Mouse (Mus musculus) heart, postnatal 4 days (tissue): ENCODE measurements around the gene Hecw2. TPM values are rescaled to one million over a fixed set of nuclear protein-coding genes. Genes with fewer than 3 reads are reported as not detected.

ENCODE experiments used
- DNase-seq: peaks from one replicate; pipeline ENCODE4 v3.0.0; 2021
- total RNA-seq, 2 experiments: library from RNA; stranded (reverse); gene quantifications; 2 replicates each; pipeline ENCODE4 v1.2.3; 2021

Hecw2 gene
- total RNA-seq, 2 experiments from 2014 or later, result 14.5 to 14.6 TPM

GRCm38 (mm10) chr1:53978514-53978831 lies 216.5 kb downstream of the Hecw2 start:
- peak; percentile 56 for DNase-seq

- DNase-seq, result peak; percentile 9
Observed at GRCm38 (mm10) chr1:53977806-53978513, 217.0 kb downstream of the Hecw2 start.

DNA sequence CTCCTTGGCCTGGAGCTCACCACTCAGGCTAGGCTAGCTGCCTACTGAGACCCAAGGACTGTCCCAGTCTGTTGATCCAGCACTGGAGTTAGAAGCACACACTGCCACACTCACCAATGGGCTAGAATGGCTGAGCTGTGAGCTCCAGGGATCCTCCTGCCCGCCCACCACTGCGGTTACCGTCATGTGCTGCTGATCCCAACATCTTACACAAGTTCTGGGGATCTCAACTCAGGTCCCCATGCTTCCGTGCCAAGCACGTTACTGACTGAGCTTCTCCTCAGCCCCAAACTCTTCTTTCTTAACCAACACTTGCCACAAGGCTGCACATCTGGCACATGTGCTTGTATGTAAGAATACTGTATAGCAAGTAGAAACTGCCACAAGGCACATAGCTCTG lies 218.2 kb downstream of the Hecw2 start:
- no peak for DNase-seq

GRCm38 (mm10) chr1:53976100-53976499 lies 218.9 kb downstream of the Hecw2 start:
- DNase-seq, result no peak

DNA sequence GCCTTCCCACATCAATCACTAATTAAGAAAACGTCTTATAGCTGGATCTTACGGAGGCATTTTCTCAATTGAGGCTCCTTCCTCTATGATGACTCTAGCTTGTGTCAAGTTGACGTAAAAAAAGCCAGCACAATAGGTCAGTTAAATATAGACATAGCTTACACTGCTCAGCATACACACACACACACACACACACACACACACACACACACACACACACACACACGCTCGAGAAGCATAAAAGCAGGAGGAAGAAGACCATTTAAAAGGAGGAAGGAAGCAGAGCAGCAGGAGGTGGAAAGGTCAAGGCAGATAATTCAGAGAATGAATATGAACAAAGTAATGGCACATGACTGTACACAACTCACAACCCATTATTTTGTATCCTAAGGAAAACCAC lies 220.0 kb downstream of the Hecw2 start:
- DNase-seq, result peak; percentile 27

DNA sequence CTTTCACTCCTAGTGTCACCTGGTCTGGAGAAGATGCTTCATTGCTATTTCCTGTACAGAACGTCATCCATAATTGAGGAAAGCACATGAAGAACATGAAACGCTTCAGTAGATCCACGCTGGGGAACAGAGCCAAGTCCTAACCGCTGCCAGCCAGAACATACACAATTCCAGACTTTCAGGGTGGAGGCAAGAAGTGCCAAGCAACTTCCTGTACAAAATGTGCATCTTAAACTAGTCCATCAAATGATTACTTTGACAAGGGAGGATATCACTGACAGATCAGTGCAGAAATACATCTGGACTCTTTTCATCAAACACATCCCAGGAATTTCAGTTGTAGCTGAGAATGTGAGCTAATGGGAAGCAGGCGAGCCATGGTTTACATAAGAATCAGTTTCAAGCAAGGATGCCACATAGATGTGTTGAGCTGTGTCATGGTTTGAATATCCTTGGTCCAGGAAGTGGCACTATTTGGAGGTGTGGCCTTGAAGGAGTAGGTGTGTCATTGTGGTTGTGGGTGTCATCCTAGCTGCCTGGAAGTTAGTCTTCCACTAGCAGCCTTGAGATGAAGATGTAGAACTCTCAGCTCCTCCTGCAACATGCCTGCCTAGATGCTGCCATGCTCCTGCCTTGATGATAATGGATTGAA lies 224.5 kb downstream of the Hecw2 start:
- no peak for DNase-seq

DNA sequence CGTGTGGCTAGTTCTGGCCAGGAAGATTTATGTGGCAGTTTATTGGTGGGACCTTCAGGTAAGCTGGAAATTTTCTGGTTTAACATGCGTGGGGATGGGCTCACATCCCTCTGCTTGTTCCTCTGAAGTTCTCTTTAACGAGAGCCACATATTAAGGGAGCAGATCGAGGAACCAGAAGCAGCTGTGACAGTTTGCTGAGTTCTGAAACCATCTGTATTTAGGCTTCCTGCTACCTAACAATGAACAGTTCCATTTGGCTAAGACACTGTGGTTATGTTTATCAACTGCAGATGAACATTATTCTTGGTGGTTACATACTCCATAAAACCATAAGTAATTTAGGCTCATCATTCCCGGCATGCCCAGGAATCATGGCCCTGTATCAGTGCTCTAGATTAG lies 242.6 kb downstream of the Hecw2 start:
- no peak for DNase-seq

DNA sequence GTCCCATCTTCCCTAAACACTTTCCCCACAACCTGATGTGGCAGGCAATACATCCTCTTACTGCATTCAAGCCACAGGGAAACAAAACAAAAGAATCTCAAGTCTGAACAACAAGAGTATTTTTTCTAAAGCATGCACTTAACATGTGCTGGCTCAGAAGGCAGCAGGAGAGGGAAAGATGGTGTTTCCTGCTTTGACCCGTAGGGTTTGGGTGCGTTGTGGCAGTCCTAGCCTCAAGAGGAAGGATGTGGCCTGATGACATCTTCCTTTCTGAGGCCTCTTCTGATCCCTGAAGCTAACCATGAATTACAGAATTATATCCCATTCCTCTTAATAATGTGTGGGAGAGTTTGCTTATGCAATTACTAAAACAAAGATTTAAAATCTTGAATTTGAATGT lies 249.2 kb downstream of the Hecw2 start:
- DNase-seq, result no peak

GRCm38 (mm10) chr1:53942468-53942867 lies 252.5 kb downstream of the Hecw2 start:
- DNase-seq, result no peak

GRCm38 (mm10) chr1:53941528-53941927 lies 253.4 kb downstream of the Hecw2 start:
- no peak for DNase-seq

- DNase-seq, result no peak
Observed at GRCm38 (mm10) chr1:53940268-53941017, 254.5 kb downstream of the Hecw2 start.

GRCm38 (mm10) chr1:53939291-53939690 lies 255.7 kb downstream of the Hecw2 start:
- DNase-seq, result no peak

GRCm38 (mm10) chr1:53933308-53933707 lies 261.7 kb downstream of the Hecw2 start:
- DNase-seq, result no peak

DNA sequence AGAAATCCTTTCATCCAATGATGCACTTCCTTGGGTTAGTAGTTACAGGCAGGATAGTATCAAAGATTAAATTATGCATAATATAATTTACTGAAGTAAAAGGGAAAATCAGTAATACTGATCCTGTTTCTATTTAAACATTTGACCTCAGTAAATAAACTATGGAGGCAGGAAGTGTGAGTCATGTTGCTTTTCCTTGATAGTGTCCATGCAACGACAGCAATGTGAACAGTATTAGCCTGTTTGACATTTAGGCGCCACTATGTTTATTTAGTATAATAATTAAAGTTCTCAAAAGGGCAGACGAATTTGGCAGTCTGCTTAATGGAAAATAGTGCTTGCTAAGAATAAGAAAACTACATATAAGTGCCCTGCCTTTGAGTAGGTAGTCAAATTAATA lies 263.7 kb downstream of the Hecw2 start:
- no peak for DNase-seq

GRCm38 (mm10) chr1:53927605-53928004 lies 267.4 kb downstream of the Hecw2 start:
- DNase-seq, result peak; percentile 38

- no peak for DNase-seq
Observed at GRCm38 (mm10) chr1:53925149-53925901, 269.6 kb downstream of the Hecw2 start.

GRCm38 (mm10) chr1:53911848-53912247 lies 283.1 kb downstream of the Hecw2 start:
- DNase-seq, result no peak

GRCm38 (mm10) chr1:53910251-53910650 lies 284.7 kb downstream of the Hecw2 start:
- DNase-seq, result no peak

GRCm38 (mm10) chr1:53909118-53909517 lies 285.9 kb downstream of the Hecw2 start:
- DNase-seq, result no peak

- no peak for DNase-seq
Observed at GRCm38 (mm10) chr1:53906175-53906574, 288.8 kb downstream of the Hecw2 start.

DNA sequence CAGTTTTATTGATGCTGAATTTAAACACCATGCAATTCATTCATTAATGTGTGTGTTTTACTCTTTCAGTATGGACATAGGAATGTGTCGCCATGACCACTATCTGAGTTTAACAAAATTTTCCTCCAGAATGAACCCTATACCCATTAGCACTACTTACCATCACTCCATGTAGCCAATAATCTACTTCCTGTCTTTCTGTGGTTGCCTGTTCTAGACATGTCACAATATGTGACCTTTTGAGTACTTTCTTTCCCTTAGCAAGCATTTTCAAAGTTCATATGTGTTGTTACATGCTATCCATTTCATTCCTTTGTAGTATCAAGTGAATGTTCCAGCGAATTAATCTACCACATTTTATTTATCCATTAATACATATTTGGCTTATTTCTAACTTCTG lies 294.6 kb downstream of the Hecw2 start:
- DNase-seq, result no peak

DNA sequence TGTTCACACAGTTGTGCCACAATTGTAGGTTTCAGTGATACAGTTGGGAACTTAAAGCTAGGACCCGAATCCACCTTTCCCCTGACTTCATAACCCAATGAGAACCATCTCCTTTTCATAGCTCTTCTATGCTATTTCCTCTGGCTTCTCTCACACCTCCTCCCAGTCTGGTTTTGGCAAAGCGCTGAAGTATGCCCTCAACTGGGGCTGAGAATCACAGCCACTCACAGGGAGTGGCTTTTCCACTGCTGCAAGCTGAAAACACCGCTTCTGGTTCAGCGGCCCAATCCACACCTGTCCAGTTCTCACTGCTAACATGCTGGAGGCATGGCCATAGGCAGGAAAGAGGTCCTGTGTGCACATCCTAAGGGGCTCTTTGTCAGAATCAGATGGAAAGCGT lies 300.7 kb downstream of the Hecw2 start:
- no peak for DNase-seq

DNA sequence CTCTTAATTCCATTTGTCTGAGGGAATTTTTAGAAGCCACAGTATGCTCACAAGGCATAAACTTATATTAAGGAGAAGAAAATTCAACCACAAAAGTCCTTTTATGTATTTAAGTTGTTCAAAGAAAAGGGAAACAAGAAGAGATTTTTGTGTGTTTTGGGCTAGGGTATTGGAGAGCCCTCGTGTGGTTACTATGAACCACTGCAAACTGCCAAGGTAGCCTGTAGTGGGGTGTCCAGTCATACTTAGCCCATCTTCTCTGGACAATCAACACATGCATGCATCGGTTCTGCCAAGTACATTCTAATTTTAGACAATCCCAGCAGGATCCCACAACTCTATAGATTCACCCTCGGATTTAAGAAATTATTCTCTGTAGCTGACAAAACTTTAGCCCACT lies 304.6 kb downstream of the Hecw2 start:
- DNase-seq, result peak; percentile 17
